Mouse (Mus musculus): ENCODE data around the gene Uck2. TPM values are rescaled to one million over a fixed set of nuclear protein-coding genes. Genes with fewer than 3 reads are reported as not detected.

The Uck2 gene
- polyA plus RNA-seq, 1 experiment: 17.5 TPM

GRCm38 (mm10) chr1:167187791-167188190, 97.3 kb downstream of the Uck2 start:
- DNase-seq: no peak
- TF ChIP-seq CTCF (conservative IDR thresholded peaks at IDR 0.05; ENCODE audit: insufficient read depth, insufficient read length, low read depth, low read length) (no peak), POLR2A (IDR thresholded peaks at IDR 0.05; ENCODE audit: low read depth, low read length) (no peak)
- H3K4me1 ChIP-seq (ENCODE audit: control insufficient read depth, insufficient read depth, low read length): no peaks in the 10 kb centered on the region

GRCm38 (mm10) chr1:167181919-167182616, 103.1 kb downstream of the Uck2 start:
- no peak for DNase-seq
- no peaks in the 10 kb centered on the region for H3K36me3 ChIP-seq (ENCODE audit: control insufficient read depth, insufficient read depth, low read length)
- WGBS: 18% methylated on average over 9 of the region's 9 CpGs

More at GRCm38 (mm10) chr1:167187791-167188190, 97.3 kb downstream of the Uck2 start:
- no peaks in the 10 kb centered on the region for H3K27me3 ChIP-seq (replicated peaks; ENCODE audit: control insufficient read depth, insufficient read depth, low read length)
- H3K4me3 ChIP-seq (ENCODE audit: insufficient read depth, low read depth, low read length): no peak overlapping the region
- no peak overlapping the region for H3K27ac ChIP-seq (ENCODE audit: insufficient read depth, low read depth, low read length)
- H3K36me3 ChIP-seq (ENCODE audit: control insufficient read depth, insufficient read depth, low read length): no peaks in the 10 kb centered on the region
- 27% methylated on average over 5 of the region's 5 CpGs for WGBS

More at GRCm38 (mm10) chr1:167181919-167182616, 103.1 kb downstream of the Uck2 start:
- Histone ChIP-seq H3K27me3 (replicated peaks; ENCODE audit: control insufficient read depth, insufficient read depth, low read length) (no peaks in the 10 kb centered on the region), H3K4me3 (ENCODE audit: insufficient read depth, low read depth, low read length) (no peak overlapping the region), H3K27ac (ENCODE audit: insufficient read depth, low read depth, low read length) (no peak overlapping the region), H3K4me1 (ENCODE audit: control insufficient read depth, insufficient read depth, low read length) (no peaks in the 10 kb centered on the region)
- TF ChIP-seq POLR2A (IDR thresholded peaks at IDR 0.05; ENCODE audit: low read depth, low read length) (no peak), CTCF (conservative IDR thresholded peaks at IDR 0.05; ENCODE audit: insufficient read depth, insufficient read length, low read depth, low read length) (no peak)

Other genes starting within 250 kb of the Uck2 start
- gene Tmco1, start 23.1 kb upstream of the Uck2 start, polyA plus RNA-seq (2012; rRNA removed): 96.7 and 127 TPM in 2 replicates
- 150 and 171 TPM in 2 replicates for gene Aldh9a1, start 64.7 kb upstream of the Uck2 start, polyA plus RNA-seq (2012; rRNA removed)
- gene Mgst3, start 108.5 kb upstream of the Uck2 start, polyA plus RNA-seq (2012; rRNA removed): 560 and 626 TPM in 2 replicates
- 3.0 and 3.6 TPM in 2 replicates for gene Lrrc52, start 181.5 kb upstream of the Uck2 start, polyA plus RNA-seq (2012; rRNA removed)

All from kidney, adult 2 months (tissue).